Mouse (Mus musculus) liver, embryonic 11.5 days (tissue): ENCODE data around the gene Ptgir. TPM values are rescaled to one million over a fixed set of nuclear protein-coding genes. Genes with fewer than 3 reads are reported as not detected.
A peak's percentile ranks its signal among the peaks of the same experiment; 100 is the strongest.

ENCODE experiments used
- ATAC-seq: fragments of 200-750 bp; cut with Nextera tagmentation; replicated peaks from 2 replicates; pipeline ENCODE4 v1.8.0; 2017; ENCODE audit warnings: moderate number of reproducible peaks, mild to moderate bottlenecking, moderate TSS enrichment, moderate library complexity; ENCODE audit not compliant: low FRiP score
- DNase-seq: peaks from one replicate; pipeline ENCODE4 v3.0.0-alpha.2; 2017; ENCODE audit warnings: low spot score
- H3K27ac ChIP-seq: fragments of 300-500 bp; sonication (generic); 2 replicates; pipeline ENCODE4 v1.5.1; 2014; ENCODE audit warnings: mild to moderate bottlenecking, low read depth, low read length, control low read depth
- H3K27me3 ChIP-seq: fragments of 300-500 bp; sonication (generic); replicated peaks from 2 replicates; pipeline ENCODE4 v1.6.1; 2014; ENCODE audit warnings: low read length, mixed read lengths; ENCODE audit not compliant: control insufficient read depth, insufficient read depth
- H3K36me3 ChIP-seq: fragments of 300-500 bp; sonication (generic); 2 replicates; pipeline ENCODE4 v1.6.1; 2014; ENCODE audit warnings: mild to moderate bottlenecking, low read length, moderate library complexity, mixed read lengths; ENCODE audit not compliant: control insufficient read depth, insufficient read depth
- H3K4me1 ChIP-seq: fragments of 300-500 bp; sonication (generic); replicated peaks from 2 replicates; pipeline ENCODE4 v1.6.1; 2014; ENCODE audit warnings: low read length, mixed read lengths; ENCODE audit not compliant: control insufficient read depth, insufficient read depth
- H3K4me2 ChIP-seq: fragments of 300-500 bp; sonication (generic); 2 replicates; pipeline ENCODE4 v1.6.1; 2014; ENCODE audit warnings: mild to moderate bottlenecking, control low read depth, moderate library complexity
- H3K4me3 ChIP-seq: fragments of 300-500 bp; sonication (generic); 2 replicates; pipeline ENCODE4 v1.5.1; 2014; ENCODE audit warnings: low read depth, low read length, control low read depth
- H3K9ac ChIP-seq: fragments of 300-500 bp; sonication (generic); 2 replicates; pipeline ENCODE4 v1.6.1; 2014; ENCODE audit warnings: low read depth, low read length, control low read depth
- H3K9me3 ChIP-seq: fragments of 300-500 bp; sonication (generic); 2 replicates; pipeline ENCODE4 v1.6.1; 2016; ENCODE audit warnings: low read length, inconsistent platforms, mixed read lengths; ENCODE audit not compliant: control insufficient read depth
- WGBS: fragments of 180-500 bp; shearing (Covaris S2); extraction: QIAGEN DNeasy Blood & Tissue Kit; methylation state at CpG from one replicate; pipeline ENCODE4 v1.1.7; 2014; 5-methylcytosine and 5-hydroxymethylcytosine counted together
- polyA plus RNA-seq: library from polyadenylated mRNA; unstranded; fragments of >200 nt; fragmentation: Nextera tagmentation; extraction: Ambion mirVana; gene quantifications from 2 replicates; pipeline ENCODE4 v1.2.1, GENCODE M21; 2014

The Ptgir gene
- polyA plus RNA-seq, 1 experiment from 2014 or later, result 1.3 TPM

- H3K4me3 ChIP-seq, result no peak overlapping the region
- peaks cover 16% of the 10 kb centered on the region for H3K4me1 ChIP-seq
- H3K9me3 ChIP-seq, result no peaks in the 10 kb centered on the region
- H3K27me3 ChIP-seq, result no peaks in the 10 kb centered on the region
- peaks cover 42% of the 10 kb centered on the region for H3K36me3 ChIP-seq
- DNase-seq (no peak), ATAC-seq (no peak)
- WGBS, result 93% methylated on average over 32 of the region's 32 CpGs
- H3K4me2 ChIP-seq, result no peak overlapping the region
- H3K27ac ChIP-seq, result no peak overlapping the region
- H3K9ac ChIP-seq, result no peak overlapping the region
These were observed 9.4 kb downstream of the Ptgir start for GRCm38 (mm10) chr7:16915461-16916340.

- H3K9ac ChIP-seq, result no peak overlapping the region
- no peak overlapping the region for H3K4me2 ChIP-seq
- no peaks in the 10 kb centered on the region for H3K27me3 ChIP-seq
- no peak for ATAC-seq
- no peaks in the 10 kb centered on the region for H3K9me3 ChIP-seq
- peaks cover 48% of the 10 kb centered on the region for H3K36me3 ChIP-seq
- no peak overlapping the region for H3K4me3 ChIP-seq
- 78% methylated on average over 30 of the region's 30 CpGs for WGBS
- peaks cover 25% of the 10 kb centered on the region for H3K4me1 ChIP-seq
- H3K27ac ChIP-seq, result no peak overlapping the region
- no peak for DNase-seq
These were observed 10.3 kb downstream of the Ptgir start for GRCm38 (mm10) chr7:16916342-16917265.

GRCm38 (mm10) chr7:16917447-16917846 lies 11.2 kb downstream of the Ptgir start:
- Histone ChIP-seq H3K4me1 (peaks cover 34% of the 10 kb centered on the region), H3K36me3 (peaks cover 48% of the 10 kb centered on the region)
- 78% methylated on average over 11 of the region's 11 CpGs for WGBS

GRCm38 (mm10) chr7:16918014-16918413 lies 11.7 kb downstream of the Ptgir start:
- no peak for DNase-seq
- Histone ChIP-seq H3K9me3 (no peaks in the 10 kb centered on the region), H3K36me3 (peaks cover 48% of the 10 kb centered on the region), H3K4me3 (no peak overlapping the region), H3K4me2 (no peak overlapping the region), H3K27me3 (no peaks in the 10 kb centered on the region), H3K27ac (no peak overlapping the region), H3K4me1 (peaks cover 38% of the 10 kb centered on the region), H3K9ac (no peak overlapping the region)
- ATAC-seq, result no peak
- WGBS, result 85% methylated on average over 9 of the region's 9 CpGs

More at GRCm38 (mm10) chr7:16917447-16917846, 11.2 kb downstream of the Ptgir start:
- Histone ChIP-seq H3K4me2 (no peak overlapping the region), H3K27me3 (no peaks in the 10 kb centered on the region), H3K9me3 (no peaks in the 10 kb centered on the region), H3K4me3 (no peak overlapping the region), H3K27ac (no peak overlapping the region), H3K9ac (no peak overlapping the region)
- DNase-seq, result no peak
- ATAC-seq, result no peak

- Histone ChIP-seq H3K4me2 (no peak overlapping the region), H3K4me3 (no peak overlapping the region), H3K36me3 (peaks cover 48% of the 10 kb centered on the region), H3K4me1 (peaks cover 38% of the 10 kb centered on the region), H3K27me3 (no peaks in the 10 kb centered on the region), H3K27ac (no peak overlapping the region; the same call in 1 of the 2 replicates), H3K9me3 (no peaks in the 10 kb centered on the region), H3K9ac (no peak overlapping the region)
- DNase-seq, result no peak
- 71% methylated on average over 3 of the region's 3 CpGs for WGBS
- no peak for ATAC-seq
These were observed 12.4 kb downstream of the Ptgir start for GRCm38 (mm10) chr7:16918670-16919069.

GRCm38 (mm10) chr7:16919395-16920149 lies 13.3 kb downstream of the Ptgir start:
- H3K4me2 ChIP-seq, result 0 out of 2 replicates have a peak overlapping the region, but pooled peaks have one; percentile 8

GRCm38 (mm10) chr7:16920150-16920579 lies 13.9 kb downstream of the Ptgir start:
- Histone ChIP-seq H3K4me2 (0 out of 2 replicates have a peak overlapping the region, but pooled peaks have one; percentile 8), H3K36me3 (peaks cover 42% of the 10 kb centered on the region), H3K9ac (no peak overlapping the region), H3K27ac (0 out of 2 replicates have a peak overlapping the region, but pooled peaks have one; percentile 22), H3K9me3 (no peaks in the 10 kb centered on the region), H3K4me3 (no peak overlapping the region; the same call in 1 of the 2 replicates), H3K4me1 (peaks cover 38% of the 10 kb centered on the region), H3K27me3 (no peaks in the 10 kb centered on the region)
- WGBS, result 86% methylated on average over 7 of the region's 7 CpGs
- ATAC-seq (no peak), DNase-seq (no peak)

More at GRCm38 (mm10) chr7:16919395-16920149, 13.3 kb downstream of the Ptgir start:
- peaks cover 48% of the 10 kb centered on the region for H3K36me3 ChIP-seq
- no peaks in the 10 kb centered on the region for H3K27me3 ChIP-seq
- H3K4me1 ChIP-seq, result peaks cover 38% of the 10 kb centered on the region
- WGBS, result 70% methylated on average over 13 of the region's 13 CpGs
- peak overlapping the region; percentile 22; the same call in 1 of the 2 replicates for H3K27ac ChIP-seq
- H3K9me3 ChIP-seq, result no peaks in the 10 kb centered on the region
- H3K4me3 ChIP-seq, result no peak overlapping the region; the same call in 1 of the 2 replicates
- DNase-seq, result no peak
- no peak overlapping the region for H3K9ac ChIP-seq
- ATAC-seq, result no peak
